10 mouse cellular contexts compared by ENCODE assay signal in the genomic region with DNA sequence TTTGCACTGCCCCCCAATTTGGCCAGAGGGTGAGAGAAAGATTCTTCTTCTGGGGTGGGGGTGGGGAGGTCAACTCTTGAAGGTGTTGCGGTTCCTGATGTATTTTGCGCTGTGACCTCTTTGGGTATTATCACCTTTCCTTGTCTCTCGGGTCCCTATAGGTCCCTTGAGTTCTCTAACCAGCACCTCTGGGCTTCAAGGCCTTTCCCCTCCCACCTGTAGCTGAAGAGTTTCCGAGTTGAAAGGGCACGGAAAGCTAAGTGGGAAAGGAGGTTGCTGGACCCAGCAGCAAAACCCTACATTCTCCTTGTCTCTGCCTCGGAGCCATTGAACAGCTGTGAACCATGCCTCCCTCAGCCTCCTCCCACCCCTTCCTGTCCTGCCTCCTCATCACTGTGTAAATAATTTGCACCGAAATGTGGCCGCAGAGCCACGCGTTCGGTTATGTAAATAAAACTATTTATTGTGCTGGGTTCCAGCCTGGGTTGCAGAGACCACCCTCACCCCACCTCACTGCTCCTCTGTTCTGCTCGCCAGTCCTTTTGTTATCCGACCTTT. TPM values are rescaled to one million over a fixed set of nuclear protein-coding genes. Genes with fewer than 3 reads are reported as not detected.
DNase-seq lines count a peak whose midpoint lies in the region; ATAC-seq and TF ChIP-seq lines count a peak whose summit lies in the region.
"Had no signal": no experiment of that assay in that cellular context is flagged by ENCODE, and none has a peak within 500 bp of the region (broad histone marks: within the 10 kb centered on the region; RNA-seq: fewer than 3 reads in every experiment).

No protein-coding gene starts in this region.

- ATAC-seq in lung, embryonic 15.5 days (ENCODE audit: borderline replicate concordance, extremely low read depth, low FRiP score, low TSS enrichment): peak; percentile 12; the same call in 1 of the 2 replicates
- no peak for ATAC-seq in forebrain, embryonic 16.5 days
- no peak for ATAC-seq in limb, embryonic 15.5 days (ENCODE audit: insufficient number of reproducible peaks, low FRiP score, low TSS enrichment, low read depth)
- no peak for ATAC-seq in stomach, embryonic 16.5 days (ENCODE audit: insufficient read depth, low FRiP score)
- ATAC-seq: inflammation-experienced regulatory T-cells, adult 6 months had no signal

- no peak for TF ChIP-seq POLR2A in lung, adult 2 months (IDR thresholded peaks at IDR 0.05; ENCODE audit: borderline replicate concordance, extremely low read depth, low read depth, low read length)

- H3K9ac ChIP-seq in lung, embryonic 15.5 days: no peak overlapping the region
- no peak overlapping the region for H3K9ac ChIP-seq in forebrain, embryonic 16.5 days (replicated peaks; ENCODE audit: low read depth, low read length)
- H3K9ac ChIP-seq in limb, embryonic 15.5 days: no peak overlapping the region
- no peak overlapping the region for H3K9ac ChIP-seq in stomach, embryonic 16.5 days (ENCODE audit: low read length)

- H3K4me2 ChIP-seq in lung, embryonic 15.5 days: no peak overlapping the region
- peak overlapping the region; percentile 50 for H3K4me2 ChIP-seq in forebrain, embryonic 16.5 days (ENCODE audit: low read length)
- peak overlapping the region; percentile 52; the same call in 1 of the 2 replicates for H3K4me2 ChIP-seq in limb, embryonic 15.5 days
- H3K4me2 ChIP-seq in stomach, embryonic 16.5 days (ENCODE audit: low read depth, low read length): peak overlapping the region; percentile 47; the same call in 1 of the 2 replicates

- no peak overlapping the region for H3K4me3 ChIP-seq in lung, embryonic 15.5 days
- H3K4me3 ChIP-seq in forebrain, embryonic 16.5 days (replicated peaks; ENCODE audit: low read length): peak overlapping the region; percentile 41
- peak overlapping the region; percentile 35; the same call in 1 of the 2 replicates for H3K4me3 ChIP-seq in limb, embryonic 15.5 days
- H3K4me3 ChIP-seq in stomach, embryonic 16.5 days (replicated peaks; ENCODE audit: low read length): peak overlapping the region; percentile 31; the same call in 1 of the 2 replicates
- no peak overlapping the region for H3K4me3 ChIP-seq in lung, adult 2 months (replicated peaks; ENCODE audit: extremely low read depth, low read depth, low read length)

- TF ChIP-seq CTCF in lung, adult 2 months (IDR thresholded peaks at IDR 0.05; ENCODE audit: insufficient read depth, low read length): no peak

- 3% methylated on average over 13 of the region's 13 CpGs for WGBS in lung, embryonic 15.5 days
- WGBS in forebrain, embryonic 16.5 days: 3% methylated on average over 13 of the region's 13 CpGs
- 3% methylated on average over 13 of the region's 13 CpGs for WGBS in limb, embryonic 15.5 days
- WGBS in stomach, embryonic 16.5 days: 1% methylated on average over 13 of the region's 13 CpGs
- 3% methylated on average over 13 of the region's 13 CpGs for WGBS in lung, adult 2 months

- H3K27me3 ChIP-seq in lung, embryonic 15.5 days: peaks cover 99% of the 10 kb centered on the region
- peaks cover 95% of the 10 kb centered on the region for H3K27me3 ChIP-seq in forebrain, embryonic 16.5 days (replicated peaks; ENCODE audit: control insufficient read depth, insufficient read depth, low read length)
- peaks cover 99% of the 10 kb centered on the region for H3K27me3 ChIP-seq in limb, embryonic 15.5 days
- peaks cover 97% of the 10 kb centered on the region for H3K27me3 ChIP-seq in stomach, embryonic 16.5 days (ENCODE audit: control insufficient read depth, insufficient read depth, low read length)

- no peaks in the 10 kb centered on the region for H3K9me3 ChIP-seq in lung, embryonic 15.5 days
- no peaks in the 10 kb centered on the region for H3K9me3 ChIP-seq in forebrain, embryonic 16.5 days (ENCODE audit: control insufficient read depth, low read length)
- no peaks in the 10 kb centered on the region for H3K9me3 ChIP-seq in limb, embryonic 15.5 days
- no peaks in the 10 kb centered on the region for H3K9me3 ChIP-seq in stomach, embryonic 16.5 days (replicated peaks; ENCODE audit: control insufficient read depth, low read length)

- H3K27ac ChIP-seq in lung, embryonic 15.5 days: no peak overlapping the region
- no peak overlapping the region for H3K27ac ChIP-seq in forebrain, embryonic 16.5 days (ENCODE audit: low read length)
- H3K27ac ChIP-seq in limb, embryonic 15.5 days: no peak overlapping the region
- no peak overlapping the region for H3K27ac ChIP-seq in stomach, embryonic 16.5 days (ENCODE audit: low read length)
- H3K27ac ChIP-seq: macrophage had no signal

- H3K36me3 ChIP-seq in lung, embryonic 15.5 days: no peaks in the 10 kb centered on the region
- no peaks in the 10 kb centered on the region for H3K36me3 ChIP-seq in forebrain, embryonic 16.5 days (ENCODE audit: control insufficient read depth, insufficient read depth)
- H3K36me3 ChIP-seq in limb, embryonic 15.5 days: no peaks in the 10 kb centered on the region
- H3K36me3 ChIP-seq in stomach, embryonic 16.5 days (ENCODE audit: control insufficient read depth, insufficient read depth, low read length): no peaks in the 10 kb centered on the region

- H3K4me1 ChIP-seq in lung, embryonic 15.5 days: peaks cover 35% of the 10 kb centered on the region
- H3K4me1 ChIP-seq in forebrain, embryonic 16.5 days (replicated peaks; ENCODE audit: control insufficient read depth, insufficient read depth, low read length): peaks cover 24% of the 10 kb centered on the region
- H3K4me1 ChIP-seq in limb, embryonic 15.5 days: peaks cover 52% of the 10 kb centered on the region
- peaks cover 18% of the 10 kb centered on the region; the same call in 1 of the 2 replicates for H3K4me1 ChIP-seq in stomach, embryonic 16.5 days (ENCODE audit: control insufficient read depth, insufficient read depth, low read length)
- peaks cover 13% of the 10 kb centered on the region; the same call in 1 of the 2 replicates for H3K4me1 ChIP-seq in lung, adult 2 months (ENCODE audit: control insufficient read depth, insufficient read depth, low read length)

- no peak for DNase-seq in lung, postnatal 14 days
- DNase-seq in B cell, adult 2 months: no peak
- no peak for DNase-seq in lung, adult 2 months
- DNase-seq in ovary, postnatal 14 days (ENCODE audit: low spot score): no peak

RNA-seq across cellular contexts. Expression of a gene that starts 3.6 kb away (rescaled TPM):
- not detected in 2 replicates for polyA plus RNA-seq in lung, embryonic 15.5 days (2015; fragmentation: Nextera tagmentation; extraction: Ambion mirVana)
- 0.10 and 0.42 TPM in 2 replicates for polyA plus RNA-seq in forebrain, embryonic 16.5 days (2015; fragmentation: Nextera tagmentation; extraction: Ambion mirVana)
- polyA plus RNA-seq in limb, embryonic 15.5 days (2015; fragmentation: Nextera tagmentation; extraction: Ambion mirVana): 0.06 and 0.14 TPM in 2 replicates
- polyA plus RNA-seq in stomach, embryonic 16.5 days (2015; fragmentation: Nextera tagmentation; extraction: Ambion mirVana): not detected in 2 replicates
- not detected in 2 replicates for polyA plus RNA-seq in lung, adult 2 months (2012; rRNA removed)
- polyA plus RNA-seq: macrophage had no signal

RNA-seq across cellular contexts. Expression of a gene that starts 15.3 kb away (rescaled TPM):
- polyA plus RNA-seq in lung, embryonic 15.5 days (2015; fragmentation: Nextera tagmentation; extraction: Ambion mirVana): 0.10 TPM in 1 of 2 replicates, not detected in the other
- polyA plus RNA-seq in forebrain, embryonic 16.5 days (2015; fragmentation: Nextera tagmentation; extraction: Ambion mirVana): not detected in 2 replicates
- polyA plus RNA-seq in limb, embryonic 15.5 days (2015; fragmentation: Nextera tagmentation; extraction: Ambion mirVana): 6.0 and 7.0 TPM in 2 replicates
- polyA plus RNA-seq in stomach, embryonic 16.5 days (2015; fragmentation: Nextera tagmentation; extraction: Ambion mirVana): 0.14 TPM in 1 of 2 replicates, not detected in the other
- polyA plus RNA-seq in lung, adult 2 months (2012; rRNA removed): 21.8 and 37.4 TPM in 2 replicates
- polyA plus RNA-seq: macrophage had no signal

RNA-seq across cellular contexts. Expression of a gene that starts 16.1 kb away (rescaled TPM):
- polyA plus RNA-seq in lung, embryonic 15.5 days (2015; fragmentation: Nextera tagmentation; extraction: Ambion mirVana): 0.04 TPM in 1 of 2 replicates, not detected in the other
- polyA plus RNA-seq in forebrain, embryonic 16.5 days (2015; fragmentation: Nextera tagmentation; extraction: Ambion mirVana): 0.46 and 0.58 TPM in 2 replicates
- 0.15 TPM in 1 of 2 replicates, not detected in the other for polyA plus RNA-seq in limb, embryonic 15.5 days (2015; fragmentation: Nextera tagmentation; extraction: Ambion mirVana)
- not detected in 2 replicates for polyA plus RNA-seq in stomach, embryonic 16.5 days (2015; fragmentation: Nextera tagmentation; extraction: Ambion mirVana)
- 0.21 and 0.31 TPM in 2 replicates for polyA plus RNA-seq in lung, adult 2 months (2012; rRNA removed)
- polyA plus RNA-seq: inflammation-experienced regulatory T-cells, adult 6 months; macrophage had no signal

RNA-seq across cellular contexts. Expression of a gene that starts 30.2 kb away (rescaled TPM):
- 45.7 and 45.8 TPM in 2 replicates for polyA plus RNA-seq in lung, embryonic 15.5 days (2015; fragmentation: Nextera tagmentation; extraction: Ambion mirVana)
- polyA plus RNA-seq in forebrain, embryonic 16.5 days (2015; fragmentation: Nextera tagmentation; extraction: Ambion mirVana): 82.6 and 99.9 TPM in 2 replicates
- 41.7 and 49.3 TPM in 2 replicates for polyA plus RNA-seq in limb, embryonic 15.5 days (2015; fragmentation: Nextera tagmentation; extraction: Ambion mirVana)
- polyA plus RNA-seq in stomach, embryonic 16.5 days (2015; fragmentation: Nextera tagmentation; extraction: Ambion mirVana): 38.0 and 38.9 TPM in 2 replicates
- 110 and 166 TPM in 2 replicates for polyA plus RNA-seq in lung, adult 2 months (2012; rRNA removed)

RNA-seq across cellular contexts. Expression of a gene that starts 38.1 kb away (rescaled TPM):
- 105 and 113 TPM in 2 replicates for polyA plus RNA-seq in lung, embryonic 15.5 days (2015; fragmentation: Nextera tagmentation; extraction: Ambion mirVana)
- 79.5 and 89.2 TPM in 2 replicates for polyA plus RNA-seq in forebrain, embryonic 16.5 days (2015; fragmentation: Nextera tagmentation; extraction: Ambion mirVana)
- 91.4 and 94.3 TPM in 2 replicates for polyA plus RNA-seq in limb, embryonic 15.5 days (2015; fragmentation: Nextera tagmentation; extraction: Ambion mirVana)
- polyA plus RNA-seq in stomach, embryonic 16.5 days (2015; fragmentation: Nextera tagmentation; extraction: Ambion mirVana): 85.4 and 86.4 TPM in 2 replicates
- 51.0 and 62.8 TPM in 2 replicates for polyA plus RNA-seq in lung, adult 2 months (2012; rRNA removed)

Comparison
In these comparisons a context has a peak if more than half of its experiments do, and no peak if none do; other contexts are left out.
1. H3K4me3 ChIP-seq: peak in forebrain, embryonic 16.5 days (single experiment), limb, embryonic 15.5 days (single experiment) and stomach, embryonic 16.5 days (single experiment); none in lung, embryonic 15.5 days (single experiment) and lung, adult 2 months (single experiment).